Mouse (Mus musculus) hindbrain, embryonic 16.5 days (tissue): ENCODE results near the gene Btbd7. TPM values are rescaled to one million over a fixed set of nuclear protein-coding genes. Genes with fewer than 3 reads are reported as not detected.
A peak's percentile ranks its signal among the peaks of the same experiment; 100 is the strongest.

ENCODE experiments used
- ATAC-seq: fragments of 200-750 bp; cut with Nextera tagmentation; 2 replicates; pipeline ENCODE4 v1.8.0; 2017; ENCODE audit warnings: moderate TSS enrichment, moderate library complexity
- H3K27ac ChIP-seq: fragments of 300-500 bp; sonication (generic); 2 replicates; pipeline ENCODE4 v1.5.1; 2014; ENCODE audit warnings: low read depth, mild to moderate bottlenecking, control low read depth, low read length, moderate library complexity
- H3K27me3 ChIP-seq: fragments of 300-500 bp; sonication (generic); replicated peaks from 2 replicates; pipeline ENCODE4 v1.6.1; 2014; ENCODE audit warnings: low read length; ENCODE audit not compliant: control insufficient read depth, insufficient read depth
- H3K36me3 ChIP-seq: fragments of 300-500 bp; sonication (generic); 2 replicates; pipeline ENCODE4 v1.6.1; 2014; ENCODE audit warnings: mild to moderate bottlenecking, low read length, moderate library complexity, mixed read lengths; ENCODE audit not compliant: control insufficient read depth, insufficient read depth
- H3K4me1 ChIP-seq: fragments of 300-500 bp; sonication (generic); 2 replicates; pipeline ENCODE4 v1.6.1; 2014; ENCODE audit warnings: low read depth, low read length; ENCODE audit not compliant: control insufficient read depth, insufficient read depth
- H3K4me2 ChIP-seq: fragments of 300-500 bp; sonication (generic); 2 replicates; pipeline ENCODE4 v1.6.1; 2014; ENCODE audit warnings: mild to moderate bottlenecking, low read length, control low read depth, moderate library complexity
- H3K4me3 ChIP-seq: fragments of 300-500 bp; sonication (generic); 2 replicates; pipeline ENCODE4 v1.5.1; 2014; ENCODE audit warnings: mild to moderate bottlenecking, low read length, control low read depth, moderate library complexity
- H3K9ac ChIP-seq: fragments of 300-500 bp; sonication (generic); 2 replicates; pipeline ENCODE4 v1.6.1; 2014; ENCODE audit warnings: low read depth, mild to moderate bottlenecking, control low read depth, low read length, moderate library complexity
- H3K9me3 ChIP-seq: fragments of 300-500 bp; sonication (generic); 2 replicates; pipeline ENCODE4 v1.6.1; 2014; ENCODE audit warnings: mild to moderate bottlenecking, low read length, moderate library complexity; ENCODE audit not compliant: control insufficient read depth
- WGBS: fragments of 180-500 bp; shearing (Covaris S2); extraction: QIAGEN DNeasy Blood & Tissue Kit; methylation state at CpG from one replicate; pipeline ENCODE4 v1.1.7; 2014; 5-methylcytosine and 5-hydroxymethylcytosine counted together
- polyA plus RNA-seq: library from polyadenylated mRNA; unstranded; fragments of >200 nt; fragmentation: Nextera tagmentation; extraction: Ambion mirVana; gene quantifications from 2 replicates; pipeline ENCODE4 v1.2.1, GENCODE M21; 2015

Btbd7 gene
- 9.8 and 10.3 TPM in 2 replicates for polyA plus RNA-seq

GRCm38 (mm10) chr12:102878031-102878823 is at the start of gene Btbd7:
TSS of gene Btbd7 (minus strand) at chr12:102878471.
- peaks cover 20% of the 10 kb centered on the region for H3K4me1 ChIP-seq
- H3K27me3 ChIP-seq: no peaks in the 10 kb centered on the region
- H3K27ac ChIP-seq: peak within 1 kb of the TSS; percentile 97
- H3K9ac ChIP-seq: peak within 1 kb of the TSS; percentile 97
- peak within 1 kb of the TSS; percentile 79 for H3K4me2 ChIP-seq
- no peaks in the 10 kb centered on the region for H3K9me3 ChIP-seq
- WGBS: 1% methylated on average over 72 of the region's 95 CpGs
- no peaks in the 10 kb centered on the region for H3K36me3 ChIP-seq
- ATAC-seq: peak; percentile 96
- H3K4me3 ChIP-seq: peak within 1 kb of the TSS; percentile 96

GRCm38 (mm10) chr12:102916073-102916472 is 37.8 kb upstream of the Btbd7 start:
- Histone ChIP-seq H3K36me3 (no peaks in the 10 kb centered on the region), H3K4me1 (no peaks in the 10 kb centered on the region), H3K27me3 (no peaks in the 10 kb centered on the region), H3K9me3 (no peaks in the 10 kb centered on the region), H3K27ac (no peak overlapping the region), H3K4me2 (no peak overlapping the region), H3K9ac (no peak overlapping the region), H3K4me3 (no peak overlapping the region)
- ATAC-seq: no peak
- 95% methylated on average over 2 of the region's 2 CpGs for WGBS

GRCm38 (mm10) chr12:102908191-102908590 is 29.9 kb upstream of the Btbd7 start:
- peak; percentile 56; the same call in 1 of the 2 replicates for ATAC-seq
- H3K9me3 ChIP-seq: no peaks in the 10 kb centered on the region
- H3K27me3 ChIP-seq: no peaks in the 10 kb centered on the region
- no peaks in the 10 kb centered on the region for H3K36me3 ChIP-seq
- H3K27ac ChIP-seq: no peak overlapping the region
- no peak overlapping the region for H3K9ac ChIP-seq
- no peaks in the 10 kb centered on the region for H3K4me1 ChIP-seq
- H3K4me3 ChIP-seq: no peak overlapping the region
- no peak overlapping the region for H3K4me2 ChIP-seq
- 37% methylated on average over 3 of the region's 3 CpGs for WGBS

GRCm38 (mm10) chr12:102899091-102899490 is 20.8 kb upstream of the Btbd7 start, which contains the start of gene Cox8c:
TSS of gene Cox8c (plus strand) at chr12:102899316.
- ATAC-seq: no peak
- Histone ChIP-seq H3K36me3 (no peaks in the 10 kb centered on the region), H3K9ac (no peak within 1 kb of the TSS), H3K4me3 (no peak within 1 kb of the TSS), H3K9me3 (no peaks in the 10 kb centered on the region), H3K27ac (no peak within 1 kb of the TSS), H3K4me2 (no peak within 1 kb of the TSS), H3K27me3 (no peaks in the 10 kb centered on the region), H3K4me1 (no peaks in the 10 kb centered on the region)
- 96% methylated on average over 17 of the region's 17 CpGs for WGBS

- no peak overlapping the region for H3K9ac ChIP-seq
- no peak overlapping the region for H3K4me2 ChIP-seq
- H3K27ac ChIP-seq: no peak overlapping the region
- no peaks in the 10 kb centered on the region; the same call in 1 of the 2 replicates for H3K4me1 ChIP-seq
- no peak for ATAC-seq
- no peaks in the 10 kb centered on the region for H3K9me3 ChIP-seq
- no peak overlapping the region for H3K4me3 ChIP-seq
- no peaks in the 10 kb centered on the region for H3K36me3 ChIP-seq
- no peaks in the 10 kb centered on the region for H3K27me3 ChIP-seq
- WGBS: 40% methylated on average over 5 of the region's 5 CpGs
Observed at GRCm38 (mm10) chr12:102888568-102888967, 10.3 kb upstream of the Btbd7 start.

GRCm38 (mm10) chr12:102887366-102887765 is 9.1 kb upstream of the Btbd7 start:
- Histone ChIP-seq H3K4me3 (no peak overlapping the region), H3K27me3 (no peaks in the 10 kb centered on the region), H3K4me1 (no peaks in the 10 kb centered on the region; the same call in 1 of the 2 replicates), H3K27ac (no peak overlapping the region), H3K36me3 (no peaks in the 10 kb centered on the region), H3K9ac (no peak overlapping the region), H3K9me3 (no peaks in the 10 kb centered on the region), H3K4me2 (no peak overlapping the region)
- WGBS: 61% methylated on average over 10 of the region's 10 CpGs
- no peak for ATAC-seq

GRCm38 (mm10) chr12:102885735-102886134 is 7.5 kb upstream of the Btbd7 start:
- ATAC-seq: peak; percentile 77
- no peaks in the 10 kb centered on the region; the same call in 1 of the 2 replicates for H3K4me1 ChIP-seq
- H3K4me3 ChIP-seq: no peak overlapping the region
- no peak overlapping the region for H3K9ac ChIP-seq
- no peaks in the 10 kb centered on the region for H3K9me3 ChIP-seq
- no peaks in the 10 kb centered on the region for H3K36me3 ChIP-seq
- no peak overlapping the region for H3K4me2 ChIP-seq
- WGBS: 21% methylated on average over 5 of the region's 5 CpGs
- no peak overlapping the region for H3K27ac ChIP-seq
- no peaks in the 10 kb centered on the region for H3K27me3 ChIP-seq

- H3K9ac ChIP-seq: peak overlapping the region; percentile 97; the same call in 1 of the 2 replicates
- H3K4me1 ChIP-seq: peaks cover 20% of the 10 kb centered on the region
- H3K9me3 ChIP-seq: no peaks in the 10 kb centered on the region
- H3K4me3 ChIP-seq: peak overlapping the region; percentile 96
- no peak for ATAC-seq
- H3K27ac ChIP-seq: peak overlapping the region; percentile 97
- H3K36me3 ChIP-seq: no peaks in the 10 kb centered on the region
- WGBS: 23% methylated on average over 7 of the region's 7 CpGs
- H3K4me2 ChIP-seq: peak overlapping the region; percentile 58
- no peaks in the 10 kb centered on the region for H3K27me3 ChIP-seq
Observed at GRCm38 (mm10) chr12:102878901-102879300, 630 bp upstream of the Btbd7 start.

- Histone ChIP-seq H3K4me1 (peaks cover 20% of the 10 kb centered on the region), H3K27ac (peak overlapping the region; percentile 97), H3K27me3 (no peaks in the 10 kb centered on the region), H3K36me3 (no peaks in the 10 kb centered on the region), H3K4me2 (peak overlapping the region; percentile 79), H3K9me3 (no peaks in the 10 kb centered on the region), H3K9ac (peak overlapping the region; percentile 97), H3K4me3 (peak overlapping the region; percentile 96)
- peak; percentile 76 for ATAC-seq
- whole genome bisulfite sequencing: under 1% methylated on average over 39 of the region's 70 CpGs
Observed at GRCm38 (mm10) chr12:102877301-102878030, 805 bp downstream of the Btbd7 start.
